Mouse (Mus musculus) midbrain, embryonic 13.5 days (tissue): ENCODE data around the gene Vmn1r151. TPM values are rescaled to one million over a fixed set of nuclear protein-coding genes. Genes with fewer than 3 reads are reported as not detected.
"Not testable (repeated sequence)": the region's sequence is repeated elsewhere in the genome, so short reads cannot be mapped to it uniquely, and the experiment has no call there.

Experiments used
- ATAC-seq: fragments of 200-750 bp; cut with Nextera tagmentation; 2 replicates; pipeline ENCODE4 v1.8.0; 2017; ENCODE audit warnings: mild to moderate bottlenecking, moderate TSS enrichment, moderate library complexity
- H3K27ac ChIP-seq: fragments of 300-500 bp; sonication (generic); 2 replicates; pipeline ENCODE4 v1.5.1; 2015; ENCODE audit warnings: inconsistent platforms, mild to moderate bottlenecking, moderate library complexity
- H3K27me3 ChIP-seq: fragments of 300-500 bp; sonication (generic); 2 replicates; pipeline ENCODE4 v1.6.1; 2015; ENCODE audit warnings: mild to moderate bottlenecking, inconsistent platforms
- H3K36me3 ChIP-seq: fragments of 300-500 bp; sonication (generic); 2 replicates; pipeline ENCODE4 v1.6.1; 2015; ENCODE audit warnings: mild to moderate bottlenecking, inconsistent platforms
- H3K4me1 ChIP-seq: fragments of 300-500 bp; sonication (generic); replicated peaks from 2 replicates; pipeline ENCODE4 v1.6.1; 2015; ENCODE audit warnings: inconsistent platforms
- H3K4me2 ChIP-seq: fragments of 300-500 bp; sonication (generic); replicated peaks from 2 replicates; pipeline ENCODE4 v1.6.1; 2015; ENCODE audit warnings: moderate library complexity, mild to moderate bottlenecking, inconsistent platforms
- H3K4me3 ChIP-seq: fragments of 300-500 bp; sonication (generic); replicated peaks from 2 replicates; pipeline ENCODE4 v1.5.1; 2015; ENCODE audit warnings: mild to moderate bottlenecking, inconsistent platforms
- H3K9ac ChIP-seq: fragments of 300-500 bp; sonication (generic); replicated peaks from 2 replicates; pipeline ENCODE4 v1.6.1; 2015; ENCODE audit warnings: mild to moderate bottlenecking, inconsistent platforms
- H3K9me3 ChIP-seq: fragments of 300-500 bp; sonication (generic); 2 replicates; pipeline ENCODE4 v1.6.1; 2016; ENCODE audit warnings: mild to moderate bottlenecking, inconsistent platforms
- WGBS: fragments of 180-500 bp; shearing (Covaris S2); methylation state at CpG from one replicate; pipeline ENCODE4 v1.1.7; 2015; 5-methylcytosine and 5-hydroxymethylcytosine counted together
- polyA plus RNA-seq: library from polyadenylated mRNA; unstranded; fragments of >200 nt; fragmentation: Nextera tagmentation; extraction: Ambion mirVana; gene quantifications from 2 replicates; pipeline ENCODE4 v1.2.1, GENCODE M21; 2015

Vmn1r151 gene
- not detected in 2 replicates for polyA plus RNA-seq

GRCm38 (mm10) chr7:22499578-22499977, at the start of gene Vmn1r151:
Vmn1r151 (minus strand) TSS chr7:22499678.
- not testable (repeated sequence) for H3K36me3 ChIP-seq, H3K9ac ChIP-seq, ATAC-seq, H3K4me1 ChIP-seq, H3K4me2 ChIP-seq, H3K4me3 ChIP-seq, H3K27ac ChIP-seq, H3K9me3 ChIP-seq, H3K27me3 ChIP-seq
- WGBS, result 35% methylated on average over 2 of the region's 3 CpGs

DNA sequence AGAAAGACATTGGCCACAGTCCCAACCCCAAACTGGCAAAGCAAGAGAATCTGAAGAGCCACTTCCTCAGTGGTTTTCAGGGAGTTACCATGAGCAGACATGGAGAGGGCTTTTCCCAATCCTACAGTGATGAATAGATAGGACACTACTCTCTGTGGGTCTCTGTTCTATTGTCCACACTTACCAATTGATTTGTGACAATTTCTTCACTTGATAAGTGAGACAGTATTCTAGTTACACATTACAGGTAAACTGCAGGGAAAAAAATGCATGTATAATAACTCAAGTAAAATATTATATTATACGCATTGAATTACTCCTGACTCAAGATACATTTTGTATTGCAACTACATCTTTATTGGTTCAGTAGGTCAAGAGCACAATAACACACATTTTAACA, 35.3 kb upstream of the Vmn1r151 start, which contains the start of gene Gm8677:
TSS of gene Gm8677 (minus strand) at position 101 of the 400 bp plus-strand sequence.
- whole genome bisulfite sequencing, result no CpG with 5 or more reads among the region's 1 CpGs
- H3K4me2 ChIP-seq, H3K9ac ChIP-seq, H3K27me3 ChIP-seq, H3K36me3 ChIP-seq, H3K9me3 ChIP-seq, H3K4me1 ChIP-seq, H3K4me3 ChIP-seq, H3K27ac ChIP-seq, ATAC-seq: not testable (repeated sequence)

- H3K27ac ChIP-seq, H3K4me3 ChIP-seq, H3K4me1 ChIP-seq, ATAC-seq, H3K27me3 ChIP-seq, H3K9me3 ChIP-seq, H3K36me3 ChIP-seq, H3K4me2 ChIP-seq, H3K9ac ChIP-seq: not testable (repeated sequence)
- WGBS, result no CpG with 5 or more reads among the region's 3 CpGs
Observed at GRCm38 (mm10) chr7:22522667-22523066, 23.2 kb upstream of the Vmn1r151 start, which contains the start of gene Vmn1r152. Vmn1r152 (plus strand) TSS chr7:22522967.

DNA sequence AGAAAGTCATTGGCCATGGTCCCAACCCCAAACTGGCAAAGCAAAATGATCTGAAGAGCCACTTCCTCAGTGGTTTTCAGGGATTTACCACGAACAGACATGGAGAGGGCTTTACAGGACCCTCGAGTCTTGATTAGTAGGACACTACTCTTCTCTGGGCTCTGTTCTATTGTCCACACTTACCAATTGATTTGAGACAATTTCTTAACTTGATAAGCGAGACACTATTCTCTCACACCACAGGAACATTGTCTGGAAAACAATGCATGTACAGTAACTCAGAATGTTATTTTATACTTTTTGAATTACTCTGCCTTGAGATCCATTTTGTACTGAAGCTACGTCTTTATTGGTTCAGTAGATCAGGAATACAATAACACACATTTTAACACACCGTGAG, 35.5 kb downstream of the Vmn1r151 start, which contains the start of gene Gm10665:
TSS of gene Gm10665 (minus strand) at position 101 of the 400 bp plus-strand sequence.
- H3K4me2 ChIP-seq, H3K4me1 ChIP-seq, H3K27ac ChIP-seq, H3K9ac ChIP-seq, H3K27me3 ChIP-seq, H3K36me3 ChIP-seq, H3K9me3 ChIP-seq, H3K4me3 ChIP-seq, ATAC-seq: not testable (repeated sequence)
- no CpG with 5 or more reads among the region's 5 CpGs for WGBS

Other genes with a start within 250 kb of the Vmn1r151 start
- not detected in 2 replicates for gene Gm4187, start 170.0 kb downstream of the Vmn1r151 start, polyA plus RNA-seq
- not detected in 2 replicates for gene Gm8660, start 128.6 kb downstream of the Vmn1r151 start, polyA plus RNA-seq
- not detected in 2 replicates for gene Vmn1r148, start 86.1 kb downstream of the Vmn1r151 start, polyA plus RNA-seq
- not detected in 2 replicates for gene Vmn1r149, start 61.4 kb downstream of the Vmn1r151 start, polyA plus RNA-seq
- gene Gm10665, start 35.6 kb downstream of the Vmn1r151 start, polyA plus RNA-seq, result not detected in 2 replicates
- gene Vmn1r152, start 23.3 kb upstream of the Vmn1r151 start, polyA plus RNA-seq, result not detected in 2 replicates
- not detected in 2 replicates for gene Gm8677, start 35.2 kb upstream of the Vmn1r151 start, polyA plus RNA-seq
- gene Gm4201, start 65.7 kb upstream of the Vmn1r151 start, polyA plus RNA-seq, result not detected in 2 replicates
- gene Gm4565, start 88.4 kb upstream of the Vmn1r151 start, polyA plus RNA-seq, result not detected in 2 replicates
- gene Vmn1r155, start 158.3 kb upstream of the Vmn1r151 start, polyA plus RNA-seq, result not detected in 2 replicates
- gene Gm8693, start 192.6 kb upstream of the Vmn1r151 start, polyA plus RNA-seq, result not detected in 2 replicates
- gene Gm4567, start 220.0 kb upstream of the Vmn1r151 start, polyA plus RNA-seq, result not detected in 2 replicates